Mouse (Mus musculus): ENCODE data around the gene Eea1. TPM values are rescaled to one million over a fixed set of nuclear protein-coding genes. Genes with fewer than 3 reads are reported as not detected.
"Not testable (repeated sequence)": the region's sequence is repeated elsewhere in the genome, so short reads cannot be mapped to it uniquely, and the experiment has no call there.

Gene Eea1
- 10 to 100 TPM; 31.7 to 33.4 TPM for total RNA-seq (2021)

- DNase-seq (ENCODE audit: extremely low spot score in 1 of 2, low spot score in 1 of 2): peak; percentile 67 to 78
These were observed at the start of gene Eea1 for GRCm38 (mm10) chr10:95940046-95940900. Gene Eea1, plus strand, starts transcription at chr10:95940650.

- no peak for DNase-seq (ENCODE audit: extremely low spot score in 1 of 2, low spot score in 1 of 2)
These were observed 49.1 kb upstream of the Eea1 start for GRCm38 (mm10) chr10:95891214-95891960.

- DNase-seq (ENCODE audit: extremely low spot score in 1 of 2, low spot score in 1 of 2): no peak
These were observed 48.3 kb upstream of the Eea1 start for GRCm38 (mm10) chr10:95892132-95892531.

GRCm38 (mm10) chr10:95893291-95893932, 47.0 kb upstream of the Eea1 start:
- no peak for DNase-seq (ENCODE audit: extremely low spot score in 1 of 2, low spot score in 1 of 2)

- DNase-seq (ENCODE audit: extremely low spot score in 1 of 2, low spot score in 1 of 2): peak; percentile 6 to 12
These were observed 46.2 kb upstream of the Eea1 start for GRCm38 (mm10) chr10:95894036-95894855.

GRCm38 (mm10) chr10:95894856-95895386, 45.5 kb upstream of the Eea1 start:
- DNase-seq (ENCODE audit: extremely low spot score in 1 of 2, low spot score in 1 of 2): peak; percentile 41 to 51

GRCm38 (mm10) chr10:95898471-95899154, 41.8 kb upstream of the Eea1 start:
- no peak for DNase-seq (ENCODE audit: extremely low spot score in 1 of 2, low spot score in 1 of 2)

GRCm38 (mm10) chr10:95904668-95905067, 35.8 kb upstream of the Eea1 start:
- DNase-seq (ENCODE audit: extremely low spot score in 1 of 2, low spot score in 1 of 2): no peak

- no peak for DNase-seq (ENCODE audit: extremely low spot score in 1 of 2, low spot score in 1 of 2)
These were observed 31.1 kb upstream of the Eea1 start for GRCm38 (mm10) chr10:95909246-95909909.

- DNase-seq (ENCODE audit: extremely low spot score in 1 of 2, low spot score in 1 of 2): no peak
These were observed 29.4 kb upstream of the Eea1 start for GRCm38 (mm10) chr10:95911016-95911415.

GRCm38 (mm10) chr10:95914434-95915174, 25.8 kb upstream of the Eea1 start:
- DNase-seq (ENCODE audit: extremely low spot score in 1 of 2, low spot score in 1 of 2): no peak

- DNase-seq (ENCODE audit: extremely low spot score in 1 of 2, low spot score in 1 of 2): no peak
These were observed 21.7 kb upstream of the Eea1 start for GRCm38 (mm10) chr10:95918716-95919115.

- no peak for DNase-seq (ENCODE audit: extremely low spot score in 1 of 2, low spot score in 1 of 2)
These were observed 16.9 kb upstream of the Eea1 start for GRCm38 (mm10) chr10:95923263-95924217.

- DNase-seq (ENCODE audit: extremely low spot score in 1 of 2, low spot score in 1 of 2): not testable (repeated sequence)
These were observed 6.8 kb upstream of the Eea1 start for GRCm38 (mm10) chr10:95933631-95934030.

- peak in 1 of 2 experiments; percentile 8 for DNase-seq (ENCODE audit: extremely low spot score in 1 of 2, low spot score in 1 of 2)
These were observed 684 bp downstream of the Eea1 start for GRCm38 (mm10) chr10:95940901-95941767.

All from layer of hippocampus, postnatal 25 days (tissue).